Mouse (Mus musculus): ENCODE measurements around the gene Apc2.

DNA sequence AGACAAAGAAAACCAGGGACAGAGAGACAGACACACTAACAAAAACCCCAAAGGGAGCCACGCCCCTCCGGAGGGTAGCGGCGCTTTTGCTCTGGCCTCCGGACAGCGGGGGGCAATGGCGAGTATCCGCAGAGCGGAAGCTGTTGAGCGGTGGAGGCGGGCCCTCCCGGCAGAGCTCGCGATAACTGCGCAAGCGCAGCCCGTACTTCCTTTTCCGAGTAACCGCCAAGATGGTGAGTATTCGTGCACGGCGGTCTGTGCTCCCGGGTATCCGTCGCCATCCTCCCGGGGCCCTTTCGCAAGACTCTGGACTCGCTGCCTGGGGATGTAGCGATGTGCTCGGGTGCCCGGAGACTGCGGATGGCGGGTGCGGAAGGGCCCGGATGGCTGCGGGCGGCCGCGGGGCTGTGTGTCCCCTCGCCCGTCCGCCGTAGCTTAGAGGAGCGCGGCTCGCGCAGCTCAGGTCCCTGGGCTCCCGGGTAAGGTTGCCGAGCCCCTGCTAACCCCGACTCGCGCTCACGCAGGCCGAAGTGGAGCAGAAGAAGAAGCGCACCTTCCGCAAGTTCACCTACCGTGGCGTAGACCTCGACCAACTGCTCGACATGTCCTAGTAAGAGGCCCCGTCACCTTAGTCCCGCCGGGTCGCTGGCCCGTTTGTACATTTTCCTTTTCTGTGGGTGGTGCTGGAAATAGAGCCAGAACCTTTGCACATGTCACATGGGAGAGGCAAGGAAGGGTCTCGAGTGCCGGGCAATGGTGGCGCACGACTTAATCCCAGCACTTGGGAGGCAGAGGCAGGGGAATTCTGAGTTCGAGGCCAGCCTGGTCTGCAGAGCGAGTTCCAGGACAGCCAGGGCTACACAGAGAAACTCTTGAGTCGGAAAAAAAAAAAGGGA, 3.3 kb upstream of the Apc2 start, which contains the start of gene Rps15:
- TF ChIP-seq POLR2A (IDR thresholded peaks at IDR 0.05; ENCODE audit: low read depth, low read length) (peak; percentile 95), CTCF (conservative IDR thresholded peaks at IDR 0.05; ENCODE audit: insufficient read depth, insufficient read length, low read depth, low read length) (peak; percentile 72)

Data from kidney, adult 2 months (tissue).